Mouse (Mus musculus) cortical plate, adult 2 months (tissue): ENCODE data around the gene Tmem131.

Experiments used
- CTCF ChIP-seq: fragments of 200-500 bp; IDR thresholded peaks from 2 replicates; pipeline ENCODE4 v1.5.1; 2011; ENCODE audit warnings: mild to moderate bottlenecking, control low read depth, low read length; ENCODE audit not compliant: insufficient read depth; ENCODE audit errors: extremely low read depth
- POLR2A ChIP-seq: fragments of 200-500 bp; IDR thresholded peaks from 2 replicates; pipeline ENCODE4 v1.6.1; 2011; ENCODE audit warnings: mild to moderate bottlenecking, low read length, control low read depth; ENCODE audit not compliant: insufficient read depth; ENCODE audit errors: extremely low read depth

DNA sequence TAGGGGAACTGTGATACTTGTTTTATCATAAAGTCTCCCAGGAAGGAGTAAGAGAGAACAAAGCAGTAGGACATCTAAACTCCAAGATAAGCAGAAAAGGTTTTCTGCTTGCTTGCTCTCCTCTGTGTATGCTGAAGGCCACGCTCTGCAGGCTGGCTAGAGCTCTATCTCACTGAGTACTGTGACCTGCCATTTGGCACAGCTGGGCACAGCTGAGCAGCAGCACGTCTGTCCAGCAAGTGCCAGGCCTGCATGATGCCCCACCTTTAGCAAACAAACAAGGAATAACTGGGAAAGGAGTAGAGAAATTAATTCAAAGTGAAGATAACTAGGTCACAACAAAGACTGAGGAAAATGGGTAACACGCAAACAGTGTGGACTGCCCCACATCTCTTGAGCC, 103.6 kb downstream of the Tmem131 start:
- TF ChIP-seq POLR2A: no peak
- no peak for TF ChIP-seq CTCF
